Mouse (Mus musculus) ES-E14 (cell line): ENCODE measurements around the gene Ptprg.

Experiments used
- CHD2 ChIP-seq: IDR thresholded peaks from 2 replicates; pipeline ENCODE4 v1.6.1; 2014; ENCODE audit warnings: mild to moderate bottlenecking, low read depth, low read length, inconsistent platforms
- ZC3H11A ChIP-seq: IDR thresholded peaks from 2 replicates; pipeline ENCODE4 v1.6.1; 2012; ENCODE audit warnings: low read depth, mild to moderate bottlenecking, inconsistent platforms, low read length, borderline replicate concordance
- ZNF384 ChIP-seq: IDR thresholded peaks from 2 replicates; pipeline ENCODE4 v1.6.1; 2012; ENCODE audit warnings: low read depth, low read length, inconsistent platforms

DNA sequence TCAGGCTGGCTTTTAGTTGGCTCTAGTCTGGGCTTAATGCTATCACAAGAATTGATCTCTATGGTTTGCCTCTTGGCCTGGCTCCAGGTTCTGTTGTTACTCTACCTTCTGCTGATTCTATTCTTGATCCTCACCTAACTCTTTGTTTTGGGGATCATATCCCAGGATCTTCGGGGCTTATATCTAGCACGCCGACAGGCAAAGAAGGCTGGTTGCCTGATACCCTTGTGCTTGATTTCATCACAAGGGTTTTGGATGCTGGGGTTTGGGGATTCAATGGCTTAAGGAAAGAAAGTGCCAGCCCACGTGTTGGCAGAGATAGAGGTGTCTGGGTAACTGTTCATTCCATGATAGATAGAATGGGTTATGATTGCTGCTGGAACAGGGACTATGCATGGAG is 164.9 kb downstream of the Ptprg start:
- TF ChIP-seq ZC3H11A, result no peak
- TF ChIP-seq ZNF384, result no peak
- TF ChIP-seq CHD2, result no peak
